Comparison of ENCODE assay signal across 11 mouse cellular contexts in the genomic region with DNA sequence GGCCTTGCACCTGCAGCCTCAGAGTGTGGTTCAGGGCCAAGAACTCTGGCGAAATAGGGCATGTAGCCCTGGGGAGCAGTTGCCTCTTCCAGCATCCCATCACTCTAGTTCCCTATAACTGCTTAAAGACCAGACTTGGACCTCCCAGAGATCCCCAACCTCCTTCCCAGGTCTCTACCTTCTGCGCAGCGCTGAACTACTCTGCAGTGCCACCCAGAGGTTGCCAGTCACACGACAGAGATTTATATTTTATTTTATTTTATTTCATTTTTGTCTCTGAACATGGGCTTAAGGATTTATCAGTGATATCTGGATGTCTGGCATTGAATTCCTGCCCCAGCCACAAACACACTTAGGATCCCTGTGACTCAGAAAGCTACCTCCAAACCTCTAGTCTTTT. TPM values are rescaled to one million over a fixed set of nuclear protein-coding genes. Genes with fewer than 3 reads are reported as not detected.
DNase-seq lines count a peak whose midpoint lies in the region; ATAC-seq and TF ChIP-seq lines count a peak whose summit lies in the region.
"Had no signal": no experiment of that assay in that cellular context is flagged by ENCODE, and none has a peak within 500 bp of the region (broad histone marks: within the 10 kb centered on the region; RNA-seq: fewer than 3 reads in every experiment).

No protein-coding gene starts in this region.

- no peak overlapping the region for H3K9ac ChIP-seq in heart, adult 2 months (ENCODE audit: low read depth, low read length)
- no peak overlapping the region for H3K9ac ChIP-seq in liver, postnatal 0 days (replicated peaks)
- H3K9ac ChIP-seq in CH12.LX (ENCODE audit: insufficient read depth, low read depth), result no peak overlapping the region
- H3K9ac ChIP-seq in hindbrain, embryonic 12.5 days, result no peak overlapping the region
- H3K9ac ChIP-seq: embryonic facial prominence, embryonic 15.5 days; intestine, embryonic 15.5 days; liver, embryonic 15.5 days had no signal

- ATAC-seq in liver, postnatal 0 days, result no peak
- ATAC-seq in hindbrain, embryonic 12.5 days (ENCODE audit: low FRiP score), result no peak
- ATAC-seq: intestine, embryonic 15.5 days had no signal

- TF ChIP-seq RAD21 in CH12.LX (IDR thresholded peaks at IDR 0.05; ENCODE audit: low read depth, low read length), result no peak; the same call in 1 of the 2 replicates

- WGBS in heart, adult 2 months, result 14% methylated on average over 4 of the region's 4 CpGs
- WGBS in liver, postnatal 0 days (ENCODE audit: insufficient replicate concordance), result 19% methylated on average over 4 of the region's 4 CpGs
- WGBS in hindbrain, embryonic 12.5 days, result 7% methylated on average over 4 of the region's 4 CpGs

- no peaks in the 10 kb centered on the region for H3K79me2 ChIP-seq in heart, adult 2 months (replicated peaks; ENCODE audit: control insufficient read depth, insufficient read depth, low read length)
- no peaks in the 10 kb centered on the region for H3K79me2 ChIP-seq in CH12.LX (replicated peaks; ENCODE audit: control insufficient read depth, extremely low read depth, insufficient read depth, poor library complexity, severe bottlenecking)

- no peaks in the 10 kb centered on the region for H3K27me3 ChIP-seq in heart, adult 2 months (ENCODE audit: control insufficient read depth, insufficient read depth, low read length)
- H3K27me3 ChIP-seq in liver, postnatal 0 days (ENCODE audit: insufficient read depth, low read length), result 0 out of 2 replicates have a peak, but pooled peaks cover 3% of the 10 kb centered on the region
- H3K27me3 ChIP-seq in CH12.LX (replicated peaks), result no peaks in the 10 kb centered on the region
- no peaks in the 10 kb centered on the region; the same call in 1 of the 2 replicates for H3K27me3 ChIP-seq in hindbrain, embryonic 12.5 days
- H3K27me3 ChIP-seq: intestine, embryonic 15.5 days; liver, embryonic 15.5 days had no signal

- H3K36me3 ChIP-seq in heart, adult 2 months (ENCODE audit: control insufficient read depth, insufficient read depth, low read length), result no peaks in the 10 kb centered on the region
- no peaks in the 10 kb centered on the region for H3K36me3 ChIP-seq in liver, postnatal 0 days (replicated peaks; ENCODE audit: insufficient read depth, low read length)
- no peaks in the 10 kb centered on the region for H3K36me3 ChIP-seq in CH12.LX (replicated peaks in 1 of 2; ENCODE audit: control insufficient read depth in 1 of 2, insufficient read depth in 1 of 2, low read length in 1 of 2)
- H3K36me3 ChIP-seq in hindbrain, embryonic 12.5 days, result no peaks in the 10 kb centered on the region
- H3K36me3 ChIP-seq: embryonic facial prominence, embryonic 15.5 days; intestine, embryonic 15.5 days; liver, embryonic 15.5 days had no signal

- in situ Hi-C loops in CH12.LX (cut with MboI; ENCODE audit: low pct_ligation_motif_present, low pct_unique_long_range_greater_than_20kb, low sequenced_read_pairs), result no loop called here

- no peak overlapping the region for H3K27ac ChIP-seq in heart, adult 2 months
- H3K27ac ChIP-seq in liver, postnatal 0 days (ENCODE audit: low read depth), result no peak overlapping the region
- no peak overlapping the region for H3K27ac ChIP-seq in CH12.LX (ENCODE audit: insufficient read depth, low read depth)
- no peak overlapping the region for H3K27ac ChIP-seq in hindbrain, embryonic 12.5 days
- H3K27ac ChIP-seq: embryonic facial prominence, embryonic 15.5 days; intestine, embryonic 15.5 days; liver, embryonic 15.5 days had no signal

- no peaks in the 10 kb centered on the region for H3K9me3 ChIP-seq in liver, postnatal 0 days (ENCODE audit: low read length)
- no peaks in the 10 kb centered on the region for H3K9me3 ChIP-seq in CH12.LX (replicated peaks; ENCODE audit: low read length)
- no peaks in the 10 kb centered on the region for H3K9me3 ChIP-seq in hindbrain, embryonic 12.5 days (replicated peaks)
- H3K9me3 ChIP-seq: embryonic facial prominence, embryonic 15.5 days; intestine, embryonic 15.5 days; liver, embryonic 15.5 days had no signal

- no peak for DNase-seq in heart, adult 2 months
- no peak for DNase-seq in heart, adult 8-10 months (ENCODE audit: low spot score)
- DNase-seq in liver, postnatal 0 days, result no peak
- DNase-seq in liver (no peak), CH12.LX (ENCODE audit: extremely low read depth) (no peak), NIH3T3 (ENCODE audit: low read depth) (peak; percentile 2)
- DNase-seq: cerebellum, adult 18-20 months had no signal

- H3K4me3 ChIP-seq in heart, adult 2 months, result no peak overlapping the region
- no peak overlapping the region for H3K4me3 ChIP-seq in liver, postnatal 0 days (ENCODE audit: low read depth, low read length)
- no peak overlapping the region for H3K4me3 ChIP-seq in CH12.LX (replicated peaks in 1 of 3; ENCODE audit: low read depth in 2 of 3, low read length in 2 of 3, poor library complexity in 1 of 3)
- H3K4me3 ChIP-seq in hindbrain, embryonic 12.5 days, result no peak overlapping the region
- H3K4me3 ChIP-seq: embryonic facial prominence, embryonic 15.5 days; intestine, embryonic 15.5 days; liver, embryonic 15.5 days had no signal

- no peaks in the 10 kb centered on the region for H3K4me1 ChIP-seq in heart, adult 2 months (ENCODE audit: control insufficient read depth, insufficient read depth, low read length)
- no peaks in the 10 kb centered on the region for H3K4me1 ChIP-seq in liver, postnatal 0 days (ENCODE audit: insufficient read depth)
- H3K4me1 ChIP-seq in CH12.LX (ENCODE audit: control insufficient read depth in 1 of 2, insufficient read depth in 2 of 2), result no peaks in the 10 kb centered on the region
- no peaks in the 10 kb centered on the region for H3K4me1 ChIP-seq in hindbrain, embryonic 12.5 days
- H3K4me1 ChIP-seq: embryonic facial prominence, embryonic 15.5 days; intestine, embryonic 15.5 days; liver, embryonic 15.5 days had no signal

- no peak overlapping the region for H3K4me2 ChIP-seq in liver, postnatal 0 days (ENCODE audit: low read depth, low read length)
- H3K4me2 ChIP-seq in CH12.LX (ENCODE audit: insufficient read depth, low read depth, poor library complexity, severe bottlenecking), result no peak overlapping the region
- H3K4me2 ChIP-seq in hindbrain, embryonic 12.5 days (replicated peaks), result no peak overlapping the region
- H3K4me2 ChIP-seq: embryonic facial prominence, embryonic 15.5 days; intestine, embryonic 15.5 days; liver, embryonic 15.5 days had no signal

- TF ChIP-seq CTCF in heart, adult 2 months (IDR thresholded peaks at IDR 0.05), result peak; percentile 31; the same call in 1 of the 2 replicates
- TF ChIP-seq CTCF in liver, postnatal 0 days (IDR thresholded peaks at IDR 0.05; ENCODE audit: low read depth), result 0 out of 2 replicates have a peak, but pooled peaks have one; percentile 20
- TF ChIP-seq CTCF in CH12.LX (conservative IDR thresholded peaks at IDR 0.05 in 1 of 2, IDR thresholded peaks at IDR 0.05 in 1 of 2; ENCODE audit: low read depth in 2 of 2, low read length in 2 of 2), result peak in 1 of 2 experiments; percentile 38; a peak in 2 of 4 replicates

- dilution Hi-C loops in CH12.LX (cut with MboI; ENCODE audit: extremely low pct_ligation_motif_present, extremely low pct_unique_long_range_greater_than_20kb, low sequenced_read_pairs), result no loop called here

- intact Hi-C loops in heart, adult 2 months (cut with DNase I), result loop anchor here (5.0 kb wide), 1 partner anchor 144 kb away; no protein-coding TSS in a partner anchor

- no peak for TF ChIP-seq POLR2A in heart, adult 2 months (IDR thresholded peaks at IDR 0.05; ENCODE audit: insufficient read depth, low read depth, low read length)
- no peak for TF ChIP-seq POLR2A in CH12.LX (IDR thresholded peaks at IDR 0.05; ENCODE audit: low read depth, low read length)

- TF ChIP-seq EP300 in heart, adult 2 months (IDR thresholded peaks at IDR 0.05; ENCODE audit: insufficient read depth, low read depth, low read length), result no peak
- no peak for TF ChIP-seq EP300 in liver, postnatal 0 days (IDR thresholded peaks at IDR 0.05; ENCODE audit: low read depth)
- no peak for TF ChIP-seq EP300 in CH12.LX (IDR thresholded peaks at IDR 0.05; ENCODE audit: low read length)

TF ChIP-seq in CH12.LX, 34 proteins besides CTCF, POLR2A, EP300 and RAD21:
- TF ChIP-seq BHLHE40 (IDR thresholded peaks at IDR 0.05; ENCODE audit: low read depth, low read length) (no peak), CHD2 (IDR thresholded peaks at IDR 0.05; ENCODE audit: low read length) (no peak), TCF12 (IDR thresholded peaks at IDR 0.05; ENCODE audit: low read depth, low read length) (no peak), ETS1 (conservative IDR thresholded peaks at IDR 0.05; ENCODE audit: low read depth, low read length) (no peak), RCOR1 (conservative IDR thresholded peaks at IDR 0.05; ENCODE audit: low read depth, low read length) (no peak), SIN3A (IDR thresholded peaks at IDR 0.05; ENCODE audit: low read length) (no peak), SMC3 (IDR thresholded peaks at IDR 0.05; ENCODE audit: low read depth, low read length) (0 out of 2 replicates have a peak, but pooled peaks have one; percentile 15), ZNF384 (IDR thresholded peaks at IDR 0.05; ENCODE audit: low read depth, low read length) (no peak)

RNA-seq across cellular contexts. Expression of a gene that starts 24.6 kb away (rescaled TPM):
- total RNA-seq in heart, adult 2 months (2021), result 10 to 100 TPM; 15.8 to 21.0 TPM
- polyA plus RNA-seq in heart, adult 2 months (2012; rRNA removed), result 3.5 and 5.6 TPM in 2 replicates
- total RNA-seq in heart, adult 8-10 months (2022), result 10 to 100 TPM; 15.0 to 20.4 (median 18.7) TPM
- 33.0 and 33.9 TPM in 2 replicates for polyA plus RNA-seq in liver, postnatal 0 days (2015; fragmentation: Nextera tagmentation; extraction: Ambion mirVana)
- total RNA-seq in CH12.LX (2012; rRNA removed) (4.1 and 5.2 TPM in 2 replicates), CH12.LX (2014; rRNA removed) (26.8 and 27.3 TPM in 2 replicates)
- polyA plus RNA-seq in CH12.LX (2012; ENCODE audit: insufficient read length, low read depth), result 24.8 and 28.6 TPM in 2 replicates
- polyA plus RNA-seq in hindbrain, embryonic 12.5 days (2016; fragmentation: Nextera tagmentation; extraction: Ambion mirVana), result 50.5 and 53.3 TPM in 2 replicates
